Mouse (Mus musculus): ENCODE measurements around the gene Ptprj.

DNA sequence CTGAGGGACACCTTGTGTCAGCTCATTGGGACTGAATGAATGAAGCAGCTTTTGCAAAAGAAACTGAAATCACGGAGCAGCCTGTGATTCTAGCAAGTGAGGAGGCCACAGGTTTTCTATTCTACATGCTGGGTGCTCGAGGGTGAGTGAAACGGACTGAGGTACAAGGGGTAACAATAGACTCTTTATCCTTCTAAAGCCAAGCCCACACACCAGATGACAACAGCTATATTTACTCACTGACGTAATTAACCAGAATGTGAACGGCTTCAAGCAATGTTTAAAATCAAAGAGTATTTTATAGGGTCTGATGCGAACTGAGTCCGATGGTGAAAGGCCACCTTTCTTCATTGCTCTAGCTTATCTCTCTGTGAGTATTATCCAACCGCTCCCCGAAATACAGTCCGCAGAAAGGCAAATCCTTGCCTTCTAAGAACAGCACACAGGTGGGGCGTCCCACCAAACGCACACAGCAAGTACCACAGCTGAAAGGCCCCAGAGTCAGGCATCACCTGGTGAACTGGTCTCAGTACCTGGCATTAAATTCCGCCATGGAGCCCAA is 99.6 kb downstream of the Ptprj start:
- TF ChIP-seq JUND (conservative IDR thresholded peaks at IDR 0.05; ENCODE audit: low read depth, low read length) = no peak
- TF ChIP-seq USF2 (conservative IDR thresholded peaks at IDR 0.05; ENCODE audit: low read depth, low read length) = no peak
- TF ChIP-seq ZC3H11A (IDR thresholded peaks at IDR 0.05; ENCODE audit: low read depth, low read length) = no peak
- TF ChIP-seq CTCF (conservative IDR thresholded peaks at IDR 0.05 in 1 of 2, IDR thresholded peaks at IDR 0.05 in 1 of 2; ENCODE audit: low read depth in 2 of 2, low read length in 2 of 2) = no peak
- TF ChIP-seq POLR2A (IDR thresholded peaks at IDR 0.05; ENCODE audit: low read depth, low read length) = no peak
- TF ChIP-seq MYC (IDR thresholded peaks at IDR 0.05; ENCODE audit: low read depth, low read length) = no peak
- no peak for TF ChIP-seq MAFK (IDR thresholded peaks at IDR 0.05; ENCODE audit: insufficient replicate concordance, low read length)
- TF ChIP-seq POLR2AphosphoS2 (IDR thresholded peaks at IDR 0.05; ENCODE audit: low read depth, low read length) = no peak
- TF ChIP-seq HCFC1 (IDR thresholded peaks at IDR 0.05; ENCODE audit: low read depth, low read length) = no peak
- no peak for TF ChIP-seq UBTF (IDR thresholded peaks at IDR 0.05; ENCODE audit: low read depth, low read length)
- TF ChIP-seq USF1 (IDR thresholded peaks at IDR 0.05; ENCODE audit: low read depth, low read length) = no peak

All from CH12.LX (cell line).